Mouse (Mus musculus) thymus, adult 2 months (tissue): ENCODE results near the gene Ss18l1. TPM values are rescaled to one million over a fixed set of nuclear protein-coding genes. Genes with fewer than 3 reads are reported as not detected.

Experiments used
- DNase-seq: peaks from one replicate; pipeline ENCODE4 v3.0.0; 2021
- H3K27ac ChIP-seq: fragments of 200-500 bp; 2 replicates; pipeline ENCODE4 v1.5.1; 2012; ENCODE audit warnings: low read length, control low read depth; ENCODE audit not compliant: control insufficient read depth, insufficient read depth
- H3K27me3 ChIP-seq: fragments of 200-500 bp; 2 replicates; pipeline ENCODE4 v1.6.1; 2012; ENCODE audit warnings: mild to moderate bottlenecking, low read length, moderate library complexity, mixed read lengths; ENCODE audit not compliant: control insufficient read depth, insufficient read depth
- H3K36me3 ChIP-seq: fragments of 200-500 bp; 2 replicates; pipeline ENCODE4 v1.6.1; 2012; ENCODE audit warnings: mild to moderate bottlenecking, low read length, moderate library complexity; ENCODE audit not compliant: control insufficient read depth, insufficient read depth
- H3K4me1 ChIP-seq: fragments of 200-500 bp; replicated peaks from 2 replicates; pipeline ENCODE4 v1.6.1; 2012; ENCODE audit warnings: low read length; ENCODE audit not compliant: control insufficient read depth, insufficient read depth
- H3K4me3 ChIP-seq: fragments of 200-500 bp; 2 replicates; pipeline ENCODE4 v1.5.1; 2012; ENCODE audit warnings: mild to moderate bottlenecking, low read length, control low read depth, moderate library complexity; ENCODE audit not compliant: control insufficient read depth, insufficient read depth
- CTCF ChIP-seq: fragments of 200-500 bp; IDR thresholded peaks from 2 replicates; pipeline ENCODE4 v1.5.1; 2012; ENCODE audit warnings: mild to moderate bottlenecking, control low read depth, low read length, moderate library complexity, borderline replicate concordance; ENCODE audit not compliant: control insufficient read depth, poor library complexity, insufficient read depth; ENCODE audit errors: extremely low read depth
- POLR2A ChIP-seq: fragments of 200-500 bp; IDR thresholded peaks from 2 replicates; pipeline ENCODE4 v1.6.1; 2012; ENCODE audit warnings: mild to moderate bottlenecking, low read length, control low read depth, moderate library complexity; ENCODE audit not compliant: control insufficient read depth, poor library complexity, insufficient read depth; ENCODE audit errors: extremely low read depth
- WGBS: fragments of 180-500 bp; shearing (Covaris S2); methylation state at CpG from one replicate; pipeline ENCODE4 v1.1.7; 2018; 5-methylcytosine and 5-hydroxymethylcytosine counted together
- polyA plus RNA-seq: library from polyadenylated mRNA; depleted of rRNA; stranded (reverse); fragments of >200 nt; gene quantifications from 2 replicates; pipeline ENCODE4 v1.2.3, GENCODE M21; 2012

Gene Ss18l1
- polyA plus RNA-seq, 1 experiment: 15.9 TPM

- 90% methylated on average over 6 of the region's 6 CpGs for WGBS
Observed at GRCm38 (mm10) chr2:180011370-180011769, 30.9 kb upstream of the Ss18l1 start.

GRCm38 (mm10) chr2:180013686-180014085, 28.6 kb upstream of the Ss18l1 start:
- no peak overlapping the region for H3K4me3 ChIP-seq
- H3K4me1 ChIP-seq: no peaks in the 10 kb centered on the region
- TF ChIP-seq POLR2A: no peak
- TF ChIP-seq CTCF: no peak
- H3K27me3 ChIP-seq: no peaks in the 10 kb centered on the region
- H3K27ac ChIP-seq: no peak overlapping the region
- no peaks in the 10 kb centered on the region for H3K36me3 ChIP-seq
- 97% methylated on average over 7 of the region's 7 CpGs for WGBS
- no peak for DNase-seq

More at GRCm38 (mm10) chr2:180011370-180011769, 30.9 kb upstream of the Ss18l1 start:
- TF ChIP-seq POLR2A: no peak
- TF ChIP-seq CTCF: no peak
- Histone ChIP-seq H3K27ac (no peak overlapping the region), H3K4me1 (no peaks in the 10 kb centered on the region), H3K36me3 (no peaks in the 10 kb centered on the region), H3K27me3 (no peaks in the 10 kb centered on the region), H3K4me3 (no peak overlapping the region)
- no peak for DNase-seq

- 90% methylated on average over 4 of the region's 4 CpGs for WGBS
- DNase-seq: no peak
Observed at GRCm38 (mm10) chr2:180017632-180018031, 24.7 kb upstream of the Ss18l1 start.

GRCm38 (mm10) chr2:180018573-180018972, 23.7 kb upstream of the Ss18l1 start:
- H3K27me3 ChIP-seq: no peaks in the 10 kb centered on the region
- TF ChIP-seq POLR2A: no peak
- TF ChIP-seq CTCF: no peak

More at GRCm38 (mm10) chr2:180017632-180018031, 24.7 kb upstream of the Ss18l1 start:
- TF ChIP-seq POLR2A (no peak), CTCF (no peak)
- no peaks in the 10 kb centered on the region for H3K27me3 ChIP-seq
- H3K4me3 ChIP-seq: no peak overlapping the region
- no peaks in the 10 kb centered on the region for H3K4me1 ChIP-seq
- no peak overlapping the region for H3K27ac ChIP-seq
- H3K36me3 ChIP-seq: no peaks in the 10 kb centered on the region

GRCm38 (mm10) chr2:180020091-180020661, 22.1 kb upstream of the Ss18l1 start:
- 96% methylated on average over 7 of the region's 7 CpGs for WGBS
- H3K4me3 ChIP-seq: no peak overlapping the region
- TF ChIP-seq CTCF: no peak
- no peak for TF ChIP-seq POLR2A
- no peak overlapping the region for H3K27ac ChIP-seq
- no peaks in the 10 kb centered on the region for H3K27me3 ChIP-seq
- no peak for DNase-seq
- no peaks in the 10 kb centered on the region for H3K4me1 ChIP-seq
- H3K36me3 ChIP-seq: no peaks in the 10 kb centered on the region

More at GRCm38 (mm10) chr2:180018573-180018972, 23.7 kb upstream of the Ss18l1 start:
- no peak overlapping the region for H3K27ac ChIP-seq
- H3K4me1 ChIP-seq: no peaks in the 10 kb centered on the region
- 84% methylated on average over 9 of the region's 9 CpGs for WGBS
- DNase-seq: no peak
- no peaks in the 10 kb centered on the region for H3K36me3 ChIP-seq
- H3K4me3 ChIP-seq: no peak overlapping the region

GRCm38 (mm10) chr2:180020919-180021318, 21.4 kb upstream of the Ss18l1 start:
- Histone ChIP-seq H3K4me3 (no peak overlapping the region), H3K36me3 (no peaks in the 10 kb centered on the region), H3K27ac (no peak overlapping the region), H3K27me3 (no peaks in the 10 kb centered on the region), H3K4me1 (peaks cover 4% of the 10 kb centered on the region)
- WGBS: 79% methylated on average over 8 of the region's 8 CpGs
- DNase-seq: no peak
- TF ChIP-seq POLR2A (no peak), CTCF (no peak)
